8 mouse cellular contexts compared by ENCODE assay signal in genomic region chr10:89444381-89444780, GRCm38 (mm10). TPM values are rescaled to one million over a fixed set of nuclear protein-coding genes. Genes with fewer than 3 reads are reported as not detected.
DNase-seq lines count a peak whose midpoint lies in the region; ATAC-seq and TF ChIP-seq lines count a peak whose summit lies in the region.

No protein-coding gene starts in this region.

- no peaks in the 10 kb centered on the region for H3K27me3 ChIP-seq in embryonic facial prominence, embryonic 15.5 days
- no peaks in the 10 kb centered on the region for H3K27me3 ChIP-seq in limb, embryonic 12.5 days
- H3K27me3 ChIP-seq in neural tube, embryonic 15.5 days (replicated peaks): peaks cover 12% of the 10 kb centered on the region

- intact Hi-C loops in left cerebral cortex, adult 2 months (cut with DNase I): no loop called here
- intact Hi-C loops in left cerebral cortex, postnatal 4 days (cut with DNase I): no loop called here

- DNase-seq in left cerebral cortex, adult 2 months (ENCODE audit: extremely low spot score in 1 of 2, low spot score in 2 of 2): no peak
- no peak for DNase-seq in left cerebral cortex, postnatal 4 days
- DNase-seq in adipocyte (ENCODE audit: low spot score): no peak
- no peak for DNase-seq in layer of hippocampus, adult 11-12 months (ENCODE audit: low spot score)
- DNase-seq in embryo, embryonic 10 days (ENCODE audit: low spot score): no peak

- H3K4me1 ChIP-seq in embryonic facial prominence, embryonic 15.5 days: peaks cover 12% of the 10 kb centered on the region; the same call in 1 of the 2 replicates
- peaks cover 12% of the 10 kb centered on the region for H3K4me1 ChIP-seq in limb, embryonic 12.5 days (replicated peaks)
- H3K4me1 ChIP-seq in neural tube, embryonic 15.5 days: peaks cover 14% of the 10 kb centered on the region

- H3K27ac ChIP-seq in left cerebral cortex, adult 2 months: no peak overlapping the region
- peak overlapping the region; percentile 29; the same call in 1 of the 2 replicates for H3K27ac ChIP-seq in embryonic facial prominence, embryonic 15.5 days (replicated peaks)
- H3K27ac ChIP-seq in limb, embryonic 12.5 days: peak overlapping the region; percentile 69; the same call in 1 of the 2 replicates
- H3K27ac ChIP-seq in neural tube, embryonic 15.5 days (replicated peaks): peak overlapping the region; percentile 61; the same call in 1 of the 2 replicates

- H3K4me2 ChIP-seq in embryonic facial prominence, embryonic 15.5 days (replicated peaks): peak overlapping the region; percentile 89
- H3K4me2 ChIP-seq in limb, embryonic 12.5 days: peak overlapping the region; percentile 87
- H3K4me2 ChIP-seq in neural tube, embryonic 15.5 days: peak overlapping the region; percentile 88

- peak overlapping the region; percentile 54 for H3K4me3 ChIP-seq in left cerebral cortex, adult 2 months
- peak overlapping the region; percentile 68 for H3K4me3 ChIP-seq in embryonic facial prominence, embryonic 15.5 days (replicated peaks)
- peak overlapping the region; percentile 58 for H3K4me3 ChIP-seq in limb, embryonic 12.5 days (replicated peaks)
- peak overlapping the region; percentile 79 for H3K4me3 ChIP-seq in neural tube, embryonic 15.5 days (replicated peaks)

- H3K36me3 ChIP-seq in embryonic facial prominence, embryonic 15.5 days: no peaks in the 10 kb centered on the region
- H3K36me3 ChIP-seq in limb, embryonic 12.5 days: no peaks in the 10 kb centered on the region; the same call in 1 of the 2 replicates
- H3K36me3 ChIP-seq in neural tube, embryonic 15.5 days: no peaks in the 10 kb centered on the region

- no peak for ATAC-seq in embryonic facial prominence, embryonic 15.5 days (ENCODE audit: insufficient number of reproducible peaks, low FRiP score, low TSS enrichment, low read depth)
- no peak for ATAC-seq in limb, embryonic 12.5 days (ENCODE audit: insufficient number of reproducible peaks, insufficient read depth, low FRiP score, low TSS enrichment, low read depth)
- ATAC-seq in neural tube, embryonic 15.5 days (ENCODE audit: low FRiP score): no peak

- no peaks in the 10 kb centered on the region for H3K9me3 ChIP-seq in embryonic facial prominence, embryonic 15.5 days (replicated peaks)
- no peaks in the 10 kb centered on the region for H3K9me3 ChIP-seq in limb, embryonic 12.5 days
- H3K9me3 ChIP-seq in neural tube, embryonic 15.5 days (replicated peaks): no peaks in the 10 kb centered on the region

- WGBS in embryonic facial prominence, embryonic 15.5 days: 38% methylated on average over 3 of the region's 3 CpGs
- 47% methylated on average over 3 of the region's 3 CpGs for WGBS in limb, embryonic 12.5 days
- WGBS in neural tube, embryonic 15.5 days: 36% methylated on average over 3 of the region's 3 CpGs

- no peak overlapping the region for H3K9ac ChIP-seq in embryonic facial prominence, embryonic 15.5 days
- H3K9ac ChIP-seq in limb, embryonic 12.5 days (replicated peaks): peak overlapping the region; percentile 57; the same call in 1 of the 2 replicates
- H3K9ac ChIP-seq in neural tube, embryonic 15.5 days (replicated peaks): peak overlapping the region; percentile 62; the same call in 1 of the 2 replicates

- TF ChIP-seq CTCF in left cerebral cortex, adult 2 months (IDR thresholded peaks at IDR 0.05): no peak

RNA-seq across cellular contexts. Expression of gene Gas2l3, which starts 0.6 kb away (rescaled TPM):
- 1 to 10 TPM; 3.8 to 3.9 TPM for total RNA-seq in left cerebral cortex, adult 2 months (2021)
- 1 to 10 TPM; 4.8 to 6.3 TPM for total RNA-seq in left cerebral cortex, postnatal 4 days (2021)
- 13.7 and 19.0 TPM in 2 replicates for polyA plus RNA-seq in embryonic facial prominence, embryonic 15.5 days (2015; fragmentation: Nextera tagmentation; extraction: Ambion mirVana)
- polyA plus RNA-seq in limb, embryonic 12.5 days (2016; fragmentation: Nextera tagmentation; extraction: Ambion mirVana): 14.6 and 15.0 TPM in 2 replicates
- polyA plus RNA-seq in neural tube, embryonic 15.5 days (2015; fragmentation: Nextera tagmentation; extraction: Ambion mirVana): 4.0 and 7.6 TPM in 2 replicates
